Mouse (Mus musculus) frontal cortex, postnatal 25 days (tissue): ENCODE measurements around the gene Tcf23.

ENCODE experiments used
- DNase-seq, 2 experiments: peaks; one replicate each; pipeline ENCODE4 v3.0.0; 2022; ENCODE audit warnings: low spot score in 2 of 2

The Tcf23 gene

DNA sequence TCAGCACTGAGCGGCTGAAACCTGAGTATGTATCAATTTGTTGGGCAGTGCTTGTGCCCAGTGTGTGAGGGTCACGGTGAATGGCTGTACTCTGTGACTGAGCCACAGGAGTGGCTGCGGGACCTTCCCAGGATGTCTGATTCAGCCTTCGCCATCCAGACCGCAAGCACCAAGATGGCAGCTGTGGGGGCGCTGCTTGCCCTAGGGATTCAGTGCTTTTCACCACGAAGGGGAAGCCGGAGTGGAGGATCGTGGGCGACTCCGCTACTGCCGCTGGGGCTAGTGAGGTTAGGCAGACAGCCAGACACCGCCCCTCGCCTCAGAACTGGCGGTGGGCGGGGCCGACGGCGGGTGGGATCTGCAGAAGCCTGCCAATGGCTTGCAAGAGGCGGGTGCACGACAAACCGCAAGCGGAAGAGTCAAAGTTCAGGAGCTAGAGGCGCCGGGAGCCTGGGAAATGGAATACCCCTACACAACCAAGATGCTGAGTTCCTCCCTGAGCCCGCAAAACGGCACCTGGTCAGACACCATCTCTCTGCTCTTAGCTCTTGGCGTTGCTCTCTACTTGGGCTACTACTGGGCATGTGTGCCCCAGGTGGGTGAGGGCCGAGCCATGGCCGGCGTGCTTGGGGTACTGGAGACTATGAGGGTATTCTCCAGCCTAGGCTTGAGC lies 18.7 kb upstream of the Tcf23 start:
- peak; percentile 71 to 90 for DNase-seq

DNA sequence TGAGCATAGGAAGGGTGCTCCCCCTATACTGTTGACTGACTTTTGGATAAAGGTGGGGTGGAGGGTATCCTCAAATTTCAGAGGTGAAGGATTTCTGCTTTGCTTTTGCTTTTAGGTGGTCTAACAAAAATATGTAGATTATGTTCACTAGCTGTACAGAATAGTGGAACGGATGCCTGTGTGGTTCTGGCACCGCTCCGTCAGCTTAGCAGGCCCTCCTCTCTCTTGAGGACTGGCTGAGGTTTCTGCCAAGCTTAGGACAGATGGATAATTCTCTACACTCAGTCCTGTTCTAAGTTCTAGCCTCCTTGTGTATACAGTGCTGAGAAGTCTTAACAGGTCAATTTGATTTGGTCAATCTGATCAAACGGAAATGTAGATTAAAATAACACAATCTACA lies 18.0 kb upstream of the Tcf23 start:
- no peak for DNase-seq

DNA sequence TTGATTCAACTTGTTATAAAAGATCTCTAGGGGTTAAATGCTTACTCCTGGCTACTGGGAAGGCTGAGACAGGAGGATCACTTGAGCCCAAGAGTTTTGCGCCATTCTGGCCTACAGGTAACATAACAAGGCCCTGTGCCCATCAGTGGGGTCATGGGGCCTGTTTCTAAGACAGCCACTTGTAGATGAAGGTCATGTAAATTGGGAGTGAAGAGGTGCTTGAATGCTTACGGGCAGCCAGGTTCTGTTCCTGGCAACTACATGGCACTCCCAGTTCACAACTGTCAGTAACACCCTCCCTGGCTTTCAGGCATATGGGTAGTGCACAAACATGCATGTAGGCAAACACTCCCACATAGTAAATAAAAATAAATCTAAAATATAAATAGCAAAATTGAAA lies 17.5 kb upstream of the Tcf23 start:
- no peak for DNase-seq

DNA sequence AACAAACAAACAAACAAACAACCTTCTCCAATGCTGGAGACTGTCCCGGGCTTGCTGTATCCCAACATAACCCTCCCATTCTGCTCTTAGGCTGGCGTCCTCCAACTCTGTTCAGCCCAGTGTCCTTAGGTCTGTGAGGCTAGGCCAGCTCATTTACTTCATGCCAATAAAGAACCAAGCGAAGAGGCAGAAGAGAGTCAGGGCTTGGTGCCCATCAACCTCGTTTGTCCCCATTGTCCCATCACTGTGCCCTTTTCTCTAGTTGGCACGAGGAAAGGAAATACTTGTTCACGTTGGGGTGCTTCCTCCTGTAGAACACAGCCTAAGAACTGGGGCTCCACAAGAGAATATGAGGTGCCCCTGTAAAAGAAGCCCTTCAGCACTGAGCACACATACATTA lies 16.8 kb upstream of the Tcf23 start:
- no peak for DNase-seq

DNA sequence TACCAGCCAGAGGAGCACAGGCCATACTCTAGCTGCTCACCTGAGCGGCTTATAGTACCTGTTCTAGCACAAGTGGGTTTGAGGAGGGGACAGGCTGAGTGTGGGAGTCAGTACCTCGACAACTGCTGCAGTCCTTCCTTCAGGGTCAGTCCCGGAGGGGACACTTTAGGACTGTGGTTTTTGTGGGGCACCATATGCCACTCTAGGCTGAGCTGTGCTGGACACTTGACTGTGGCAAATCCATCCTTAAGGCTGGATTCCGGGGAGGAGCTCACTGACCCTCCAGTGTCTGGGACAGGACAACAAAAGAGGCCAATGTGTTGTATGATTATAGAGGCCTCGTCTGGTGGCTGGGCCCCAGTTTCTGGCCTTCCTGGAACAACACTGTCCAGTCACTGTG lies 15.9 kb upstream of the Tcf23 start:
- no peak for DNase-seq

DNA sequence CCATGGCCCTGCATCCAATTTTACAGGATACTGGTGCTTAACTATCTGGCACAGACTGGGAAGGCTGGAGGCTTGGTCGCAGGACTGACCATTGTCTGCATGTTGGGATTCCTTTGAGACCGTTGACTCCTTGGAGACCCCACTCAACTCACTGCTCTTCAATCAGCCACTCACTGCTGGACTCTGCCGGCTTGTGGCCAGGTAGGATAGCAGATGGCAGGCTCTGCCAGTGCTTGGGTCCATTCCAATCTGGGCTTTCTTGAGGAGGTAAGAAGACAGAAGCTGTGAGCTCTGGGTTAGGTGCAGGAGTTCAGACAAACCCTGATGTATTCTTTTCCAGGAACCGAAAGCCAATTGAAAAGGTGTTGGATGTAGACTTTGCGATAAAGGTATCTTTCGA lies 14.4 kb upstream of the Tcf23 start:
- no peak for DNase-seq

DNA sequence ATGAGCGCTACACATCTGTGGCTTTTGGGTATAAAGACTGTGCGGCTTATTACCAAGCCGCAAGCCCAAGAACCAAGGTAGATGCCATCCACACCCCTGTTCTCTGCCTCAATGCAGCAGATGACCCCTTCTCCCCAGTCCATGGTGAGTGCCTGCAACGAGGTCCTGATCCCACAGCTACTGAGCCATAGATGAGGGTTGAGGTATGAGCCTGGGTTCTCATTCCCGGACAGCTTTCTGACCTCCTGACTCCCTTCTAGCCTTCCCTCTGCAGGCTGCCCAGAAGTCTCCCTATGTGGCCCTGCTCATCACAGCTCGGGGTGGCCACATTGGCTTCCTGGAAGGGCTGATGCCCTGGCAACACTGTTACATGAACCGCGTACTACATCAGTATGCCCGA lies 13.9 kb upstream of the Tcf23 start:
- no peak for DNase-seq

DNA sequence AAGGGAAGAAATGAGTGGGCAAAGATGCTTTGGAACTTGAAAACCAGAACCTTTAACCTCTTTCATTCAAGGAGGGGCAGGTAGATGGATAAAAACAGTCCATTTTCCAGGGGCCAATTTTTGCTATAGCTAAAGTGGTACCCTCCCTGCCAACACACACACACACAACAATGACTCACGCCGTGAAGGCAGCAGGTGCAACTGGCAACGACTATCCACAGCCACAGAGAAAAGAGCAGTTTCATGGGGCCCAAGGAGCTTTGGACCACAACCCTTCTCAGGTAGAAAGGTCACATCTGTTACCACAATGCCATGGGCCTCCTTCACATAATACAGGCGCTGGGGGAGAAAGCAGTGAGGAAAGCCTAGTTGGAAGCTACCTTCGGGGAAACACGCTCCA lies 12.7 kb upstream of the Tcf23 start:
- no peak for DNase-seq

DNA sequence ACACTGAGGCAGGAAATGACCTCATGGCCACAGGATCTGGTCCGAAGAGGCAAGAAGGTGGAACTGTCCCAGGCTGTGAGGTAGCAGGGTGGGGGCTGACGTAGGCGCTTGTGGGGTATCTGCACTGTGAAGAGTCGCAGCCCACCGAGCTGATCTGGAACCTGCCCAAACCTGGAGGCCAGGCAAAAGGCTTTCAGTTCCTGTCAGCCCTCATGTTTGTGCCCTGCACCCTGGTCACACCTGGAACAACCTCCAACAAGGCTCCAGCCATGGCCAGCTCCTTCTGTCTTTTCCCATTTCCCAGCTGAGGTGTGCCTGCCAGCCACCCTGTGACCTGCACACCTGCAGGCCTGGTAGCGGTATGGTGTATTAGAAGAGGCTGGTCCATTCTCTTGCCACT lies 10.6 kb upstream of the Tcf23 start:
- no peak for DNase-seq

DNA sequence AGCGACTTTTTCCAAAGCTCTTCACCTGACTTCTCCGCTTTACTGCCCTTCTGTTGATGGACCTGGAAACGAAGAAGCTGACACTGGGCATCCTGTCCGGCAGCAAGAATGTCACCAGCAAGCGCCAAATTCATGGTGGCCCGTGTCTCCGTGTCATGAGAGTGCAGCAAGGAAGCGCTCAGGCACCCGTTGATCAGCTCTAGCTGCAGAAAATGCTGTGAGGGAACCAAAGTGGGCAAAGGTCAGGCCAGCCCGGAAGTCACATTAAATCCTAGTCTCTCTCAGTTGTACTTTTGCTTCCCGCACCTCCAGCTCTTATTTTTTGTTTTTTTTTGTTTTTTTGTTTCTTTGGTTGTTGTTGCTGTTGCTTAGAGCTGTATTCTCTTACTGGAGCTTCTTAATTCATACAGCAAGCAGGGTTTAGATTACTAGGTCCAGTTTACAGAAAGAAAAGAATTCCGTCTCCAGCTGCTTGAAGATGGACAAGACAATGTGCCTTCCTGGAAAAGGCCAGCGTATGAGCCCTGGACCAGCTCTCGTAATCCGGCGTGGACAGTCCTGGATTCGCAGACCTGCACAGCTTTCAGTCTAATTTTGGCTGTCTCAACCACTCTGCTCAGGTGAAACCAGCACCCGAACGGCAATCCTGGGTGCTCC lies 9.1 kb upstream of the Tcf23 start:
- no peak for DNase-seq

DNA sequence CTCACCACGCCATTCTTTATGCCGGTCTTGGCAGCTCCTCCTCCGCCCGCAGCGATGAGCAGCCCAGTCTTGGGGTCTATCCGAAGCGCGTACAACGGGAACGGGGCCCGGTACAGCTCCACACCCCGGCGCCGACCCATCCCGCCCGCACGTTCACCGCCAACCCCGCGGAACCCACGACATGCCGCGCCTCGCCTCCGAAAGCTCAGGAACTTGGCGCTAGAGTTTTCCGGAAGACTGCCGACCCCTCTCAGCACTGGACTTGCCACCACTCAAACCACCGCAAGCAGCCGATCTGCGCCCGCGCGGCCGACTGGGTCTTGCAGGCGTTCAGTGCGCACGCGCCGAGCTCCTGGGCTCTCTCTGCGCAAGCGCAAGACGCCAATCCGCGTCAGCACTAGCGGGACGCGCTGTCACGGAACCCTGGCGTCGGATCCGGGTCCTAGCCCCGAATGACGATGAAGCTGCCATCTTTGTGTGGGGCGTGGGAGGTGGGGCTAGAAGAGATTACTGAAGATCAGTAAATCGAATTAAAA lies 8.4 kb upstream of the Tcf23 start, which contains the start of gene Preb:
Gene Preb, minus strand, starts transcription at position 396 of the 536 bp plus-strand sequence.
- DNase-seq: peak; percentile 99

DNA sequence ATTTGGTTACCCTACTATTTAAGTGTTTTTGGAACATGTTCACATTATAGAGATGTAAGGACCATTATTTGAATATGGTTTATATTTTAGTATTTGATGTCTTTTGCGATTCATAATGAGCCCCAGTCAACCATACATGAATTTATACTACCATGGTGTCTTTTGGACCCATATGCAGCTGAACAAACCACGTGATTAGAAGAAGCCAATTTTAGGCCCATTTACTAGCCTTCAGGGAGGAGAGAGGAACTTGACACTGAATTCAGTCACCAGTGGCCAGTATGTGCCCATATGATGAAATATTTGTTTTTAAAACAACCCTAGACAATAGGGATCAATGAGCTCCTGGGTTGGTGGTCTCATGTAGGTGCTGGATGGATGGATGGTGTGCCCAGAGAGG lies 7.6 kb upstream of the Tcf23 start:
- DNase-seq: no peak

DNA sequence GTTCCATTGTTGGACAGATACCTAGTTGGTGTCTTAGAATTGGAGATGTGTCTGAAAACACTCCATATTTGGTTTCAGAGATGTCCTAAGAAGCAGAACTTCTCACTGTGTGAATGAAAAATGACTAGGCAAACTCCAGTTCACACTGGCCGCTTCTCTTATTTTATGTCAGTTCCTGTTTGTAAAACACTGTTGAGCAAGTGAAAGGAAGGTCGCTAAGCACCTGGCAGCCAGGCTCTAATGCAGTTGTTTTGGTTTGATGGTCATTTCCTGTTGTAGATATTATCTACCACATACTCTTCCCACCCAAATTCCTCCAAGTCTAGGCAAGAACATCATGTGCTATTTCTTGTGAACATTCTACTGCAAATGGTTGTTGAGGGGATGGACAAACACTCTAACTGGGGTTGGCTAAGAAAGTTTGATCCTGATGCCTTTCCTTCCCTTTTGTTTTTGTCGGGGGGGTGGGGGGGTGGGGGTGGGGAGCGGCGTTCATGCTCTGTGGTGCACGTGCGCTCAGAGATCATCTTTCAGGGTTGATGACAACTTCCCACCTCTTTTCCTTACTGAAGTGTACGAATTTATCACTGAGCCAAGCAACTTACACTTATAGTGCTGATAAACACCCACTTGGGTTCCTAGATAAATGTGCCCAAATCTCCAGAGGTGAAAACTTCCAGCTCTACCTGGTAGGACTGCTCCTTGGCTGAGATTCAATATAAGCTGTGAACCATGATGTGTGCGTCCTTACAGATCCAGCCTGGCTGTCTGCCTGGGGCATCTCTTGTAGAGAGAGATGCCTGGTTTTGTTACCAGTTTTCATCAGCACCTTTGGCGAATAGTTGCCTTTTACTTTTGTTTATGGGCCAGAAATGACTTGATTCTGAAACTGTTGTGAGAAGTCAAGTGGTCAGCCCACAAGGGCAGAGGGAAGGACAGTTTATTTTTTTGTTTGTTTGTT lies 6.6 kb upstream of the Tcf23 start:
- no peak for DNase-seq

DNA sequence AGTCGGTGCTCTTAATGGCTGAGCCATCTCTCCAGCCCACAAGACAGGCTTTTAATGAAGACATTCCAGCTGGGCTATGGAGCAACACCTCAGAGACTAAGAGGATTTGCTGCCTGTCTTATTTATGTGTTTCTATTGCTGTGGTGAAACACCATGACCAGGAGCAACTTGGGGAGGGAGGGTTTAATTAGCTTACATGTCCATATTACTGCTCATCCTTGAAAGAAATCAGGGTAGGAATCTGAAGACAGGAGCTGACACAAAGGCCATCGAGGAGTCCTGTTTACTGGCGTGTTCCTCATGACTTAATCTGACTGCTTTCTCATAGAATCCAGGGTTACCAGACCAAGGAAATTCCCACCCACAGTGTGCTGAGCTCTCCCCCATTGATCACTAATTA lies 4.5 kb upstream of the Tcf23 start:
- no peak for DNase-seq

DNA sequence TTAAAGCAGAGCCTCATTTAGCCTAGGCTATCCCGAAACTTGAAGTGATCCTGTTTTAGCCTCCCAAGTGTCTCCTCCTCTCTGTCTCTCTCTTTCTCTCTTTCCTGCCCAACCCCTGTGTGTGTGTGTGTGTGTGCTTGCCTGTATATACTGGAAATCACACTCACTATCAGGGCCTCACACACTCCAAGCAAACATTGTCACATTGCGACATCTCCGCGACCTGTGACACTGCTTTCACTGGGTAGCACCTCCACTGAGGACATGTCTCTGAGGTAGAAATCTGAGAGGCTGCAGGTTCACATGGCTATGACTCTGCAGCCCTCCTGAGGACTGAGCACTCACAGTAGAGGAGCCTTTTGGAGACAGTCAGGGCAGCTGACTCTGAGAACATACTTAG lies 2.3 kb upstream of the Tcf23 start:
- no peak for DNase-seq

DNA sequence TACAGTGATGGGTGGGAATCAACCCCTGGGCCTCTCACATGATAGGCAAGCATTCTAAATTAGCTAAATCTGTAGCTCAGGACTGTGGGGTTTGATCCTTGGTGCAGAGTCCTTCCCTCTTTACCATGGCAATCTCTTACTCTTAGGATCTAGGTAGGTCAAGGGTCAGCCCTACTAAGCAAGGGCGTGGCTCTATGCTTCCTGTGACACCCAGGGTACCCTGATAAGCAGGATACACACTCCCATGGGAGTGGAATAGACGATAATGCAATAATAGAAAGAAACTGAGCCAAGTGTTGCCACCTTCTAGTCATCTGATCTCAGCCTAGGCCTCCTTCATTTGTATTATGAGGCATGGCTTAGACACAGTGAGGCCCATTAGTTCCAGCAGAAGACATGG lies 978 bp downstream of the Tcf23 start:
- DNase-seq: no peak

DNA sequence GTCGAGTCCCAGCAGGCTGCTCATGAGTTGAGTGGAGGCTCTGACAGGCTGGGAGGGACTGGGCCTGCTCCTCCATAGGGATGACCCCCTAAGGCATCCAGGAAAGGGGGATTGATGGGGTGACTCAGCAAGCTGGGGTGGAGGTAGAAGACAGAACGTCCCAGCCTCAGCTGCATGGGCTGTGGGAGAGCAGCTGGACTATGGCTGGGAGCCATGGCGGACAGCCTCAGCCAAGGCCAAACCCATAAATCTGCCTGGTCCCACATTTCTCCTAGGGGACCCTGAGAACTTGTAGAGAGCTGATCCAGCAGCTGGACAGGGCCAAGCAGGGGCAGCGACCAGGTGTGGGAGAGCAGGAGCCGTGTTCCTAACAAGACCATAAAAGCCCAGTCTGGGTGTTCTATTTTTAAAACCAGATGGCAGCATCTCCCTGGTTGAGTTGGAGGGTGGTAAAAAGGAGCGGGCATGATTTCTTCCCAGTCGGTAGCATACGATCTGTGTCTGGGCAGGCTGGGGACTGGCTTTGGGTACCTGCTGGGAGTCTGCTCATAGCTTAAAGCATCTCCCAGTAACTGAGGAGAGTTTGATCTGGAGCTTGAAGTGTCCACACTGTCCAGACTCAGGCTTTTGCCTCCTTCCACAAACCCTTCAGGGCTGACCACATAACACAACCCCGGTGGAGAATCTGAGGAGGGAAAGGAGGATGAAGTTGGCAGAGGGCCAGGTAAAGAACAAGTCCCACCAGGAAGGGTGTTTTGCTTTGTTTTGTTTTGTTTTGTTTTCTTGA lies 6.6 kb downstream of the Tcf23 start:
- DNase-seq: no peak

DNA sequence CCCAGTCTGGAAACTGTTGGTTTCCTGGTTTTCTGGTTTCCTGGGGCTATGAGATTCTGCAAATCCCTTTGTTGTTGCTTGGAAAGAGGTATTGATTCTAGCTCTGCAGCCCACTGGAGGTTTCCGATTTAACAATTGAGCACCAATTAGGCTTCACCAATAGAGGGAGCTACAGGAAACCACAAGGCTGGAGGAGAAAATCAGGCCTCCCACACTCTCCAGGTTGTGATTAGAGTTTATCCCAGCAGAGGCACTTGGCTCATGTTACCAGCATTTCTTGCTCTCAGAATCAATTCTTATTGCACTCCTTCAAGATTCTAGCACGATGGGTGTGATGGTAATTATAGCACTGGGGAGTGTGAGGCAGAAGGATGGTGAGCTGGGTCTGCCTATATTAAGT lies 13.9 kb downstream of the Tcf23 start:
- DNase-seq: peak in 1 of 2 experiments; percentile 18

DNA sequence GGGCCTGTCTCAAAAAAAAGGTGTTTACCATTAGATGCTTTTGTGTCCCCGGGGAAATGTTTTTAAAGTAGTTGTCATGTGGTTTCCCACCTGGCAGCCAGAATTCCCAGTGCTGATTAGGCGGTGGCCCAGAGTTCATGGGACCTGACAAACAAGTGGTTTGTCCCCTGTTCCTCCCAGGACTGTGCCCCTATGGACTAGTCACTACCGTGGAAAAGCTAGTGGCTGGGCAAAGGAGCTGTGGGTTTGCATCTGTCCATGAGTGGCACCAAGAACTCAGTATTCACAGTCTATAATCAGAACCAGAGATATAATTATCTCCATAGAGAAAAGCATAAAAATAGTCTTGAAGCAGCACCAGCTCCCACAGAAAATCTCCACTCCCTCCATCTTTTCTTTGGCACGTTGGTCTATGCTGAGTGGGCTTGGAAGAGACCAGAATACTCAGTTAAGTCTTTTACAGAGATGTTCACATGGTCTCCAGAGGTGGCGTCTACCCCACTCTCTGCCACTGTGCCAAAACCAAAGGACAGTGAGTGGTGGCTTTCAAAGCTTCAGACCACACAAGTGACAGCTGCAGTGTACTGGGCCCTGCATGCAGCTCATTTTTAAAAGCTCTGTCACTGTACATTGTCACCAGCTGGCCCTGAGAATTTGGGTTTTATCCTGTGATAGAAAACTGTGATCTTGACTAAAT lies 24.7 kb downstream of the Tcf23 start:
- DNase-seq: peak; percentile 12 to 41

DNA sequence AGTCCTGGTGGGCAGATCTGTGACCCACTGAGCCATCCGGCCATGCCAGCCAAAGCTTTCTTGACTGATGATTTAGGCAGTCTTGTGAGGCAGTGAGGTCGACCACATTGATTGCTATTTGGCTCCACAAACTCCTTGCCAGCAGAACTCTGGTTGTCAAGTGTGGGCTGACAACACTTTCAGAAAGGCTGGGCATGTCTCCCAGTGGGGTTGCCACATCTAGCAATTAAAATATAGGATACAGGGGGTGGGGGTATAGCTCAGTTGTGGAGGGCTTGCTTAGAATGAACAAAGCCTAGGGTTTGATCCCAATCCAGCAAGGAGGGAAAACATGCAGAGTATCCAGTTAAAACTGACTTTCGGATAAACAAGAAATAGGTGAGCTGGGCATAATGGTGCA lies 25.6 kb downstream of the Tcf23 start:
- peak in 1 of 2 experiments; percentile 13 for DNase-seq
